Mouse (Mus musculus) cortical plate, adult 2 months (tissue): ENCODE data around the gene Ppat.

ENCODE experiments used
- CTCF ChIP-seq: fragments of 200-500 bp; IDR thresholded peaks from 2 replicates; pipeline ENCODE4 v1.5.1; 2011; ENCODE audit warnings: mild to moderate bottlenecking, control low read depth, low read length; ENCODE audit not compliant: insufficient read depth; ENCODE audit errors: extremely low read depth
- POLR2A ChIP-seq: fragments of 200-500 bp; IDR thresholded peaks from 2 replicates; pipeline ENCODE4 v1.6.1; 2011; ENCODE audit warnings: mild to moderate bottlenecking, low read length, control low read depth; ENCODE audit not compliant: insufficient read depth; ENCODE audit errors: extremely low read depth

- no peak for TF ChIP-seq CTCF
- no peak for TF ChIP-seq POLR2A
These were observed 11.7 kb downstream of the Ppat start for GRCm38 (mm10) chr5:76939717-76940116.
